Mouse (Mus musculus) spleen, postnatal 10 days (tissue): ENCODE data around the gene Olfr1272.
"Not testable (repeated sequence)": the region's sequence is repeated elsewhere in the genome, so short reads cannot be mapped to it uniquely, and the experiment has no call there.

Experiments used
- DNase-seq, 2 experiments: peaks; one replicate each; pipeline ENCODE4 v3.0.0; 2021 to 2022; ENCODE audit warnings: low spot score in 2 of 2

The Olfr1272 gene

DNA sequence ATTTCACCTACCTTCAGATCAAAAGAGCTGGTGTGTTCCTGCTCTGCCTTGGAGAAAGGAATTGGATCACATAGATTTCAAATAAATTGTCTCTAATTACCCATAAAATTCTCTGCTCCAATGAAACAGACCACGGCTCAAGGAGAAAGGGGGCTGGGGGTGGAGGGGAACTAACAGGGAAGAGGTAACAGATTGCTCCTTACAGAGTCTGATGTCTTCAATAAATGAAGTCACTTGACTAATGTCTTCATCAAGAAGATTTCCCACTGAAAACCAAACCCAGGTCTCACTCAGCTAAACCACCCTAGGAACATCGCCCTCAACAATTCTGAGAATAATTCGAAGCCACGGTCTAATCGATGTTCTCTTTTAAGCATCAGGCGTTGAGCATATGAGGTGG lies at the start of gene Olfr1272:
TSS of gene Olfr1272 (minus strand) at position 101 of the 400 bp plus-strand sequence.
- DNase-seq, result no peak

DNA sequence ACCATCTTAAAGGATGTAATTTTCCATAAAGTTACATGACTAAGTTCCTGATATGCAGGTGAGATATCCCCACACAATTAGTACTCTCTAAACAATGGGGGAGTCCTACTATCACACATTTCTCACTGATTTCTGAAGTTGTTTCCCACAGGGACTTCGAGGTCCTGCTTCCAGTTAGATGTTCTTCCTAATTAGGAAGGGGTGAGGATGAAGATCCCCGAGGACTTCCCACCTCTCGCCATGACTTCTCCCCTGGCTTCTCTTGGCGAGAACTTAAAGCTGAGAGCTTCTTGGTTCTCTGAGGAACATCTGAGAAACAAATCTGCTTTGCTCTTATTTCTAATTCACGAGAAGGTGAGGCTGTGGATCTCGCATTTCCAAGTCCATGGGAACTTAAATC lies 29.3 kb upstream of the Olfr1272 start, which contains the start of gene Gm13769:
TSS of gene Gm13769 (plus strand) at position 301 of the 400 bp plus-strand sequence.
- not testable (repeated sequence) for DNase-seq

DNA sequence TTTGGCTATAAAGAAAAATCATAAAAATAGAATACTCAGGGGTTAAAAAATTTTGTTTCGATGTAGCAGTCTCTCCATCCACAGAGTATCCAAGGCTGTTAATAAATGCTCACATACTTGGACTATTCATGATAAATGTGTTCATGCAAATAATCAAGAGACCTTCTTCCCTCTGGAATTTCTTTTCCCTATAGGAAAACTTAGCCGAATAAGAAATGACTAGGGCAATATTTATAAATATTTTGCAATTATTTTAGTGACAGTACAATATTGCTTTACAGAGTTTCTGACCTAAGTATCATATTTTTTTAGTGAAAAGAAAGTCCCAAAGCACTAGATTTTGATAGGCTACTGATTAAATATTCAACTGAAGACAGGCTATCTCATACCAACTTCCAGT lies 21.7 kb downstream of the Olfr1272 start, which contains the start of gene Olfr1271:
TSS of gene Olfr1271 (minus strand) at position 101 of the 400 bp plus-strand sequence.
- DNase-seq, result no peak

DNA sequence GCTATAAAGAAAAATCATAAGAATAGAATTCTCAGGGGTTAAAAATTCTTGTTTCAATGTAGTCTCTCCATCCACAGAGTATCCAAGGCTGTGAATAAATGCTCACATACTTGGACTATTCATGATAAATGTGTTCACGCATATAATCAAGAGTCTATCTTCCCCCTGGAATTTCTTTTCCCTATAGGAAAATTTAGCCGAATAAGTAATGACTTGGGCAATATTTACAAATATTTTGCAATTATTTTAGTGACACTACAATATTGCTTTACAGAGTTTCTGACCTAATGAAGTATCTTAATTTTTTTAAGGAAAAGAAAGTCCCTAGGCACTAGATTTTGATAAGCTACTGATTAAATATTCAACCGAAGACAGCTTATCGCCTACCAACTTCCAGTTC lies 35.1 kb downstream of the Olfr1272 start, which contains the start of gene Olfr142:
TSS of gene Olfr142 (minus strand) at position 101 of the 400 bp plus-strand sequence.
- no peak for DNase-seq
